Mouse (Mus musculus): Measurements from ENCODE around the gene Fkrp. TPM values are rescaled to one million over a fixed set of nuclear protein-coding genes. Genes with fewer than 3 reads are reported as not detected.

Gene Fkrp
- polyA plus RNA-seq, 1 experiment from 2014 or later: 27.8 TPM

- H3K4me2 ChIP-seq (replicated peaks): peak overlapping the region; percentile 90
- ATAC-seq (ENCODE audit: insufficient number of reproducible peaks, low FRiP score, low TSS enrichment, low read depth): 0 out of 2 replicates have a peak, but pooled peaks have one; percentile 0
- peaks cover 41% of the 10 kb centered on the region for H3K36me3 ChIP-seq
- no peaks in the 10 kb centered on the region for H3K9me3 ChIP-seq (replicated peaks)
- peak overlapping the region; percentile 46 for H3K4me3 ChIP-seq (replicated peaks)
- peaks cover 17% of the 10 kb centered on the region for H3K27me3 ChIP-seq
- peak overlapping the region; percentile 23; the same call in 1 of the 2 replicates for H3K9ac ChIP-seq
- H3K4me1 ChIP-seq: peaks cover 33% of the 10 kb centered on the region
- WGBS: 25% methylated on average over 17 of the region's 17 CpGs
- no peak overlapping the region for H3K27ac ChIP-seq (replicated peaks)
Measured at GRCm38 (mm10) chr7:16811649-16812070, 4.9 kb downstream of the Fkrp start.

GRCm38 (mm10) chr7:16810920-16811648 is 5.4 kb downstream of the Fkrp start:
- Histone ChIP-seq H3K4me3 (replicated peaks) (peak overlapping the region; percentile 46), H3K36me3 (peaks cover 45% of the 10 kb centered on the region), H3K9me3 (replicated peaks) (no peaks in the 10 kb centered on the region), H3K4me2 (replicated peaks) (peak overlapping the region; percentile 90), H3K4me1 (peaks cover 33% of the 10 kb centered on the region), H3K9ac (peak overlapping the region; percentile 23), H3K27me3 (peaks cover 17% of the 10 kb centered on the region), H3K27ac (replicated peaks) (no peak overlapping the region)
- WGBS: 6% methylated on average over 90 of the region's 90 CpGs
- peak; percentile 13 for ATAC-seq (ENCODE audit: insufficient number of reproducible peaks, low FRiP score, low TSS enrichment, low read depth)

- H3K27ac ChIP-seq (replicated peaks): no peak overlapping the region
- peaks cover 17% of the 10 kb centered on the region for H3K27me3 ChIP-seq
- H3K4me3 ChIP-seq (replicated peaks): peak overlapping the region; percentile 46
- peak overlapping the region; percentile 90 for H3K4me2 ChIP-seq (replicated peaks)
- ATAC-seq (ENCODE audit: insufficient number of reproducible peaks, low FRiP score, low TSS enrichment, low read depth): no peak
- no peak overlapping the region for H3K9ac ChIP-seq
- H3K36me3 ChIP-seq: peaks cover 45% of the 10 kb centered on the region
- H3K4me1 ChIP-seq: peaks cover 29% of the 10 kb centered on the region
- 49% methylated on average over 28 of the region's 28 CpGs for WGBS
- no peaks in the 10 kb centered on the region for H3K9me3 ChIP-seq (replicated peaks)
Measured at GRCm38 (mm10) chr7:16810399-16810919, 6.1 kb downstream of the Fkrp start.

GRCm38 (mm10) chr7:16809739-16810138 is 6.8 kb downstream of the Fkrp start:
- Histone ChIP-seq H3K4me2 (replicated peaks) (no peak overlapping the region), H3K9ac (no peak overlapping the region), H3K36me3 (peaks cover 45% of the 10 kb centered on the region), H3K4me3 (replicated peaks) (no peak overlapping the region), H3K27me3 (peaks cover 17% of the 10 kb centered on the region), H3K4me1 (peaks cover 22% of the 10 kb centered on the region), H3K27ac (replicated peaks) (no peak overlapping the region), H3K9me3 (replicated peaks) (no peaks in the 10 kb centered on the region)
- peak; percentile 16; the same call in 1 of the 2 replicates for ATAC-seq (ENCODE audit: insufficient number of reproducible peaks, low FRiP score, low TSS enrichment, low read depth)
- WGBS: 33% methylated on average over 10 of the region's 10 CpGs

DNA sequence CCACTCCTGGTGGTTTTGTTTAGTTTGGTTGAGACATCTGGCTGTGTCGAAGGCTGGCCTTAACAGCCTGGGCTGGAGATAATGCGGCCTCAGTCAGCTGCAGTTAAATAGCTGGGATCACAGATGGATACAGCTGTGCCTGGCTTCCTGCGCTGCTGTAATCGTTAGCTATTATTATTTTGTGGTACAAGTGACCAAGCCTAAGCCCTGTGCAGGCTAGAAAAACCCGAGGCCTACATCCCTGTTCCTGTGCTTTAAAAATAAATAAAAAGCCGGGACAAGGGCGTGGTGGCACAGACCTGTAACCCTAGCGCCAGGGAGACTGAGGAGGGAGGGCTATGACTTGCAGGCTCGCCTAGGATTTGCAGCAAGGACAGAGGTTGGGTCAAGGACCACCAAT is 7.9 kb downstream of the Fkrp start:
- WGBS: 81% methylated on average over 9 of the region's 9 CpGs
- Histone ChIP-seq H3K9ac (no peak overlapping the region), H3K4me1 (peaks cover 22% of the 10 kb centered on the region), H3K4me3 (replicated peaks) (no peak overlapping the region), H3K36me3 (peaks cover 36% of the 10 kb centered on the region), H3K9me3 (replicated peaks) (no peaks in the 10 kb centered on the region), H3K4me2 (replicated peaks) (no peak overlapping the region), H3K27me3 (peaks cover 17% of the 10 kb centered on the region), H3K27ac (replicated peaks) (no peak overlapping the region)
- ATAC-seq (ENCODE audit: insufficient number of reproducible peaks, low FRiP score, low TSS enrichment, low read depth): no peak

DNA sequence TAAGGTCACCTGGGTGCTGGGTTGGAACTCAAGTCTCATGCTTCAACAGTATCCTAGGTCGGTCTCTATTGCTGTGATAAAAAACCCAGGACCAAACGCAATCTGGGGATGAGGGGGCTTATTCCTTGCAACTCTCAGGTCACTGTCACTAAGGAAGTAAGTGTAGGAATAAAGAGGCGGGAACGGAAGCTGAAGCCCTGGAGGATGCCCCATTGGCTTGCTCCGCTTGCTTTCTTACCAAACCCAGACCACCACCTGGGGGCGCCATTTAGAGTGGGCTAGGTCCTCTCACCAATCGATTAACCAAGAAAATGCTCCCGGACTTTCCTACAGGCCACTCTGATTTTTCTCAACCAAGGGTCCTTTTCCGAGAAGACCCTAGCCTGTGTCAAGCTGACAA is 8.6 kb downstream of the Fkrp start:
- Histone ChIP-seq H3K9me3 (replicated peaks) (no peaks in the 10 kb centered on the region), H3K36me3 (peaks cover 29% of the 10 kb centered on the region), H3K27ac (replicated peaks) (no peak overlapping the region), H3K27me3 (peaks cover 17% of the 10 kb centered on the region), H3K4me1 (peaks cover 22% of the 10 kb centered on the region), H3K9ac (no peak overlapping the region), H3K4me3 (replicated peaks) (no peak overlapping the region), H3K4me2 (replicated peaks) (no peak overlapping the region)
- WGBS: 87% methylated on average over 9 of the region's 9 CpGs
- no peak for ATAC-seq (ENCODE audit: insufficient number of reproducible peaks, low FRiP score, low TSS enrichment, low read depth)

DNA sequence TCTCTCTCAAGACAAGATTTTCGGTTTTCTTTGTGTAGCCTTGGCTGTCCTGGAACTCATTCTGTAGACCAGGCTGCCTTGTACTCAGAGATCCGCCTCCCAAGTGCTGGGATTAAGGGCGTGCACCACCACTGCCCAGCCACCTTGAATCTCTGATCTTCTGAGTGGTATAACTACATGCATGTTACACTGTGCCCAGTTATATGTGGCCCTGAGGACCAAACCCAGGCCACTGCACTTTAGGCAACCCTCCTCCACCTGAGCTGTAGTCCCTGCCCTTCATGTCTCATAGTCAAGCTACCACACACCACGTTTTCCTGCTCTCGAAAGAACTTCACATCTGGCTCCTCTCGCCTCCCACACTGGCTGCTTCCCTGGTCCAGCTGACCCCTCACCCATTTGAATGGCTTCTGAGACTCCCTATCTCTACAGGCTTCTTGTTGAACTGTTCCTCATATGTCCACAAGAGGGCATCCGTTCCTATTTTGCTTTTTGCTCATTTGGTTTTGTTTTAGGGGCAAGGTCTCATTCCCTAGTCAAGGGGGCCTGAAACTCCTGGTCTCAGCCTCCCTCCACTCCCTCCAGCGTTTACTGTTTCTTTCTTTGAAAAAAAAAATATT is 12.0 kb downstream of the Fkrp start:
- ATAC-seq (ENCODE audit: insufficient number of reproducible peaks, low FRiP score, low TSS enrichment, low read depth): no peak
- WGBS: 28% methylated on average over 8 of the region's 8 CpGs

GRCm38 (mm10) chr7:16794886-16795285 is 21.6 kb downstream of the Fkrp start:
- no peak overlapping the region for H3K9ac ChIP-seq
- H3K27me3 ChIP-seq: no peaks in the 10 kb centered on the region
- H3K27ac ChIP-seq (replicated peaks): no peak overlapping the region
- no peak overlapping the region for H3K4me2 ChIP-seq (replicated peaks)
- H3K4me3 ChIP-seq (replicated peaks): no peak overlapping the region
- no peaks in the 10 kb centered on the region for H3K9me3 ChIP-seq (replicated peaks)
- no peaks in the 10 kb centered on the region for H3K4me1 ChIP-seq
- H3K36me3 ChIP-seq: peaks cover 17% of the 10 kb centered on the region; the same call in 1 of the 2 replicates
- WGBS: 80% methylated on average over 5 of the region's 5 CpGs
- ATAC-seq (ENCODE audit: insufficient number of reproducible peaks, low FRiP score, low TSS enrichment, low read depth): no peak

More for the DNA sequence above, 12.0 kb downstream of the Fkrp start:
- Histone ChIP-seq H3K27me3 (no peaks in the 10 kb centered on the region), H3K9me3 (replicated peaks) (no peaks in the 10 kb centered on the region), H3K36me3 (peaks cover 27% of the 10 kb centered on the region), H3K4me2 (replicated peaks) (no peak overlapping the region), H3K4me3 (replicated peaks) (no peak overlapping the region), H3K27ac (replicated peaks) (no peak overlapping the region), H3K9ac (no peak overlapping the region), H3K4me1 (0 out of 2 replicates have a peak, but pooled peaks cover under 1% of the 10 kb centered on the region)

- Histone ChIP-seq H3K4me1 (no peaks in the 10 kb centered on the region), H3K36me3 (peaks cover 16% of the 10 kb centered on the region; the same call in 1 of the 2 replicates), H3K27ac (replicated peaks) (no peak overlapping the region), H3K9me3 (replicated peaks) (no peaks in the 10 kb centered on the region), H3K4me3 (replicated peaks) (no peak overlapping the region), H3K9ac (no peak overlapping the region), H3K4me2 (replicated peaks) (no peak overlapping the region), H3K27me3 (no peaks in the 10 kb centered on the region)
- 86% methylated on average over 19 of the region's 19 CpGs for WGBS
- no peak for ATAC-seq (ENCODE audit: insufficient number of reproducible peaks, low FRiP score, low TSS enrichment, low read depth)
Measured at GRCm38 (mm10) chr7:16793010-16793725, 23.4 kb downstream of the Fkrp start.

- WGBS: 56% methylated on average over 5 of the region's 5 CpGs
- peak; percentile 27; the same call in 1 of the 2 replicates for ATAC-seq (ENCODE audit: insufficient number of reproducible peaks, low FRiP score, low TSS enrichment, low read depth)
- Histone ChIP-seq H3K4me1 (no peaks in the 10 kb centered on the region), H3K9ac (no peak overlapping the region), H3K4me2 (replicated peaks) (no peak overlapping the region), H3K9me3 (replicated peaks) (no peaks in the 10 kb centered on the region), H3K4me3 (replicated peaks) (no peak overlapping the region), H3K36me3 (peaks cover 14% of the 10 kb centered on the region; the same call in 1 of the 2 replicates), H3K27me3 (no peaks in the 10 kb centered on the region), H3K27ac (replicated peaks) (no peak overlapping the region)
Measured at GRCm38 (mm10) chr7:16792316-16792715, 24.2 kb downstream of the Fkrp start.

- Histone ChIP-seq H3K27me3 (no peaks in the 10 kb centered on the region), H3K9ac (no peak overlapping the region), H3K4me3 (replicated peaks) (no peak overlapping the region), H3K36me3 (0 out of 2 replicates have a peak, but pooled peaks cover 7% of the 10 kb centered on the region), H3K4me1 (peaks cover 35% of the 10 kb centered on the region), H3K4me2 (replicated peaks) (no peak overlapping the region), H3K9me3 (replicated peaks) (no peaks in the 10 kb centered on the region), H3K27ac (replicated peaks) (no peak overlapping the region)
- 85% methylated on average over 8 of the region's 8 CpGs for WGBS
- ATAC-seq (ENCODE audit: insufficient number of reproducible peaks, low FRiP score, low TSS enrichment, low read depth): no peak
Measured at GRCm38 (mm10) chr7:16785541-16786083, 30.9 kb downstream of the Fkrp start.
